Mouse (Mus musculus): ENCODE data around the gene Specc1. TPM values are rescaled to one million over a fixed set of nuclear protein-coding genes. Genes with fewer than 3 reads are reported as not detected.

Specc1 gene
- total RNA-seq, 2 experiments from 2014 or later = 10.5 to 15.9 TPM

DNA sequence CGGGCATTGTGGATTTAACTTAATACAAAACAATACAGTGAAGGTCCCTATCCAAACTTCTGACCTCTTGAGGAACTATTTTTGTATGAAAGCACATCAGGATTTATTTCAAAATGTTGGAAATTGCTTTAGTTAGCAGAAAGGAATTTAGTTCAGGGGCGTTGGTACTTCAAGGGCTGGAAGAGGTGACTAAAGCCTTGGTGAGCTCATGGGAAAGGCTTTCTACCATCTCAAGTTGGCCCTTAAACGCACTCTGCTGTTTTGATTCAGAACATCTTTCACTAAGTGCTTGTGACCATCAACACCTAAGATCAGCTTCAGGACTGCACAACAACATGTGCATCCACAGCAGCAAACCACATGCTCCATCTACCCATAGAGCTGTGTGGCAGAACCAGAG is 191.5 kb downstream of the Specc1 start:
- no peak for DNase-seq

DNA sequence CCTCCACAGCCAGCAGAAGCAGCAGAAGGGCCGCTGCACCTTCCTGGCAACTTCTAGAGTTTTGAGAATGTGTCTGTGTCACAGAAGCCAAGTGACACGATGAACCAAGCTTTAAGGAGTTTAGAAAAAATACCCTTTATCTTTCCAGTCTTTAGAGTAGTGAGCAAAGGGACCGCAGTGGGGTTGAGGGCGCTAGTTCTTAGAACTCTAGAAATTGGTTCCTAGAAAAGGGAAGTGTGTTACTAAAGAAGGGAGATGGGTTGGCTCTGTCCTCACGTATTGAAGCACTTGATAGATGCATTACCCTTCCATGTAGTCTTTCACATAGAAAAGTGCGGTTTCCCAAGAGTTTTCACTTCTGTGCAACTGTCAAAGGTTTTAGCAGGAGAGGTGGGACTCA is 191.9 kb downstream of the Specc1 start:
- intact Hi-C loops (cut with DNase I) = no loop called here
- DNase-seq = no peak

More for the DNA sequence above, 191.5 kb downstream of the Specc1 start:
- intact Hi-C loops (cut with DNase I) = no loop called here

GRCm38 (mm10) chr11:62153057-62153456 is 196.5 kb downstream of the Specc1 start:
- no peak for DNase-seq
- intact Hi-C loops (cut with DNase I) = no loop called here

- intact Hi-C loops (cut with DNase I) = no loop called here
- no peak for DNase-seq
Observed at GRCm38 (mm10) chr11:62159803-62160202, 203.2 kb downstream of the Specc1 start.

DNA sequence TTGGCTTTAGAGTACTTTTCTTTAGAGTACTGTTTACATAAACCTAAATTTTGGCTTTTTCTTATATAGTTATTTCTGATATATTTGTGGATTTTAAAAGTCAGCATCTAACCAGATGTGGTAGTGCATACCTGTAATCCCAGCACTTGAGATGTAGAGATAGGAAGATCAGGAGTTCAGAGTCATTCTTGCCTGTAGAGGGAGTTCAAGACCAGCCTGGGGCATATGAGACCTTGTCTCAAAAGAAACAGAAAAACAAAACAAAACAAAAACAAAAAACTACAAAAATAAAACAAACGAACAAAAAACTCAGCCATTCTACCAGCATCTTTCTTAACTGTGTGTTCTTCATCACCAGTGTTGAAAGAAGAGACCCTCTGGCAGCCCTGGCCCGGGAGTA is 204.9 kb downstream of the Specc1 start:
- DNase-seq = no peak
- intact Hi-C loops (cut with DNase I) = no loop called here

DNA sequence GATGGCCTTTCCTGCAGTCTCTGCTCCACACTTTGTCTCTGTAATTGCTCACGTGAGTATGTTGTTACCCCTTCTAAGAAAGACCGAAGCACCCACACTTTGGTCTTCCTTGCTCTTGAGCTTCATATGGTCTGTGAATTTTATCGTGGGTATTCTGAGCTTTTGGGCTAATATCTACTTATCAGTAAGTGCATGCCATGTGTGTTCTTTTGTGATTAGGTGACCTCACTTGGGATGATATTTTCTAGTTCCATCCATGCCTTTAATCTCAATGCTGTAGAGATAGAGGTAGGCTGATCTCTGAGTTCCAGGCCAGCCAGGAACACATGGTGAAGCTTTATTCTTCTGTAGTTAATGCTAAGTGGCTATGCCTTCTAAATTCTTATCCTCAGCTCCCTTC is 207.8 kb downstream of the Specc1 start:
- intact Hi-C loops (cut with DNase I) = no loop called here

DNA sequence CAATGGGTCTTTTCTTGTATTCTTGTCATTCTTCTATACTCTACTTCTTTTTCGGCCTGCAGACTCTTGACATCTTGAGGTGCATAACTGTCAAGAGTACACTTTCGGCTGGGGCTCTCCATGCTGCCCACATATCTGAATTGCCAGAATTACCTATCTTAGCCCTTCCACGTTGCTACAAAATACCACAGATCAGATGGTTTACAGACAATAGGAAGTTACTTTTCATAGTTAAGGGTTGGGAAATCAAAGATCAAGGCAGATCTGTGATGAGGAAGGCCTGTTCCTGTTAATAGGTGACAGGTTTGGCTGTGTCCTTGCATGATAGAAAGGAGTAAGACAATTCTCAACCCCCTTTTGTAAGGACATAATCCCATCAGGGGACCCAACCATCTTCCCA is 209.9 kb downstream of the Specc1 start:
- no peak for DNase-seq
- intact Hi-C loops (cut with DNase I) = no loop called here

More for the DNA sequence above, 207.8 kb downstream of the Specc1 start:
- DNase-seq = no peak

GRCm38 (mm10) chr11:62168146-62168545 is 211.6 kb downstream of the Specc1 start:
- intact Hi-C loops (cut with DNase I) = no loop called here
- DNase-seq = no peak

DNA sequence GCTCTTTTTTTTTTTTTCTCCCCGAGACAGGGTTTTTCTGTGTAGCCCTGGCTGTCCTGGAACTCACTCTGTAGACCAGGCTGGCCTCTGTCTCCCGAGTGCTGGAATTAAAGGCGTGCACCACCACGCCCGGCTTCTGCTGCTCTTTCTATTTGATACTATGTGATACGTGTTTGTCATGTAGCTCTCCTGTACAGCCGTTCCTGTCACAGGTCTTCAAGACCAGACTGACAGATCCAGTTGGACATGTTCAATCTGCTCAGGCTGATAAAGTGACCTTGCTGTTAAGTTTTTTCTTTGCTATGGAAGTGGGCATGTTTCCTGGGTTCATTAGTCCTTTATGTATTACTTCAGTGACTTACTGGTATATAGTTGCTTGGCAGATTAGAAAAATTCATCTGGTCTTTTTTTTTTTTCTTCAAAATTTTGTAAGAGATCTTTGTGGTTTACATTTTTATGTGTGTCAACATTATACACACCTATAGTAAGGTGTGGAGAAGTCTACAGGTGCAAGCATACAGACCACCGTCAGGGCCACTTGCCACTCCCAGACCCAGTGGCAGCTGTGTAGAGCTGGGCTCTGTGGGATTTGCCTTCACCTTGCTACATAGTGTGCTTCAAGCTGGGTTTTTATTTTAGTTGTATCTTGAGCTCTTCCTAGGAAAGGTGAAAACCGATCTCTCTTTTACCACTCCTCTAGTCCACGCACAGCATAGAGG is 221.0 kb downstream of the Specc1 start:
- DNase-seq = no peak
- intact Hi-C loops (cut with DNase I) = no loop called here

DNA sequence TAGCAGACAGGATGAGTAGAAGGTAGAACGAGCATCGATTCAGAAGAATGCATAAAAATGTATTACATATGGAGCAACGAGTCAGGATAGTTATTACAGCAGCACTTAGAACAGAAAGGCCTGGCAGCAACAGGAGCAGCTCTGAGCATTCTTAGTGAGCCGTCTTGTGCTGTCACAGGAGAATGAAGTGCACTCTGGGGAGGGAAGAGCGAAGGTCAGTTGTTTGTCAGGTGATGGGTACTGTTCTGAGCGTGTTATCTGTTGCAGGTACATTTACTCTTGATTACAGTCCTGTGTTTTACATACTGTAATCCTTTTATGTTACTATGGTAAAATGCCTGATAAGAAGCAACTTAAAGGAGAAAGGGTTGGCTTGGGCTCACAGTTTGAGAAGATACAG is 224.2 kb downstream of the Specc1 start:
- intact Hi-C loops (cut with DNase I) = no loop called here
- no peak for DNase-seq

DNA sequence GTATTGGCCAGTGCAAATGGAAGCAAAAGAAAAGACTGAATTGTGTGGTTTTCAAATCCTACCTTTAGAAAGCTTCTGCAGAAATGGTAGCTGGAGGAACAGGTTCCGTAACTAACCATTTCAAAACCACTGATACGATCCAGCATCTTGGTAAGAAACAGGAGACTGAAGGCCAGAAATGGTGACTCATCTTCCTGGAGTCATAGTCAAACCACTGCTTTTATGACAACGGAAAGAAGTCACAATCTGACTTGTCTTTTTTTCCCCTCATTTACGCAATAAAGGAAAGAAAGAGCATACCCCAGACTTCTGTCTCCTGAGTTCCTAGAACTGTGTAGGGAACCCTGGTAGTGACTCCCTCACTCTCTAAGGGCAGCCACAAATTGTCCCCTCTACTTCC is 228.3 kb downstream of the Specc1 start:
- intact Hi-C loops (cut with DNase I) = no loop called here
- DNase-seq = no peak

DNA sequence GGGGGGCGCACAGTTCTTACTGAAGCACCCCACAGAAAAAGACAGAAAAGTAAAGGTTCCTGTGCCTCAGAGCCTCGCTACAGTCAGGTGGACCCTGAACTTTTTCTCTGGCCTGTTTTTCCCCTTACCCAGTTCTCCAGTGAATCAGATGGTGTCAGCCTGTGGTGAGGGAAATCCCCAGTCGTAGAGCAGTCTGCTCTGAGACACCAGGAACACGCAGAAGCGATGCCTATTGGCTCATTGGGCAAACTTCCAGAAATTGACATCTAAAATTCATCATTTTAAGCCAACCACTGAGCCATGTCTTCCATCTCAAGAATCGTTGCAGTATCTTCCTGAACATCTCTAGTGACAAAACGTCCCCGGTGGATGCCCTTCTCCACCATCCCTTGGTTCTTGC is 230.5 kb downstream of the Specc1 start:
- intact Hi-C loops (cut with DNase I) = no loop called here
- DNase-seq = no peak

GRCm38 (mm10) chr11:62192050-62192449 is 235.5 kb downstream of the Specc1 start:
- intact Hi-C loops (cut with DNase I) = no loop called here
- no peak for DNase-seq

DNA sequence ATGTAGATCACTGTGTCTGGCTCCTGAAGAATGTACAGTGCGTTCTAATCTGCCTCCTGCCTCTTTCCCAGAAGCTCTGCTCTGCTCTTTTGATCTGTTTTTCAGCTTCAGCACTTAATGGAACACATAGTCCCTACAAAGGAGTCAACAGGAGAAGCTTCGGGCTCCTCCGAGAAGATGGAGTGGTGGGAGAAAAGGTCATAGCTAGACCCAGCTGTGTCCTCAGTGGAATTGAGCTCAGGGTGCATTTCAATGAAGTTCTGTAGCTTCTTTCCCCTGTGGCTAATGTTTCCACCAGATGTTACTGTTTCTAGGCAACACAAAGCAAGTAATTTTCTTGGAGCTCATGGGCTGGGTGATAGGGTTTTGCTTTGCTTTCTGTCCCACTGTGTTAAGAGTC is 236.6 kb downstream of the Specc1 start:
- intact Hi-C loops (cut with DNase I) = no loop called here
- peak in 1 of 2 experiments; percentile 21 for DNase-seq

DNA sequence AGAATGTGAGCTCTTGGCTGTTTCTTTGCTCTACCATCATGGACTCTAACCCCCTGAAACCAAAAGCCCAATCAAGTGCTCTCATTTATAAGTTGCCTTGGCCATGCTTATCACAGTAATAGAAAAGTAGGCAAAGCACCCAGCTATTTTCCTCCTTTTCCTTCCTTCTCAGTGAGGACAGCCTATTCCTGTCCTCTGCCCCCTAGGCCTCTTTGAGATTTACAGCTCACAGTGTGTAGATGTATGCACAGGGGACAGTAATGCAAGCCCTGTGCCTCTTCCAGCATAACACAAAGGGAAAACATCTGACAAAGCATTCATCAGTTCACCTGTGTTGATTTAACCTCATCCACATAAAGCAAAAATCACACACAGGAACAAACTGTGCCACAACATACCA is 237.7 kb downstream of the Specc1 start:
- no peak for DNase-seq
- intact Hi-C loops (cut with DNase I) = no loop called here

DNA sequence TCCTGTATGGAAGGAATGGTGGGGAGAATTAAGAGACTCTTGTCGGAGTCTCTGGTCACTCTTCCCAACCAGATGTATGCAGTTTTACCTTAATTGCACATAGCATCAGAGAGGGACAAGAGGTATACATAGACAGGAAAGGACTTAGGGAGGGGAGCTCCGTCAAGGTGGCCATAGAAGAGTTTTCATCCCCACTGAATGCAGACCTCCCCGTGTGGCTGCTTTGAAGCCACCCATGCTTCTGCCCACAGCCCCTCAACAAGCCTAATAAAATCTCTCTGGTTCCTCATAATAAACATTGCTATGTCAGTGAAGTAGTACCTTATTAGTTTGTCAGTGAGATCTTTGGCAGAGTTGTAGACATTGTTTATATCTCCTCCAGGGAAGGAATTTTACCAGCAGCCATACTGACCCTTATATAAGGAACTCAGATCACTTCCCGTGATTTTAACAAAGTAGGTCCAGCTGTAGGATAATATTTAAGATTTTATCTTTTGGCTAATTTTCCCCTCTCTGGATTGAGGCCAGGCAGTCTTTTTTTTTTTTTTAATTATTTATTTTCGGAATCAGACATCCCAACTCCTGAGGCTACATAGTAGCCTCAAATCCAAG is 244.4 kb downstream of the Specc1 start:
- intact Hi-C loops (cut with DNase I) = no loop called here

GRCm38 (mm10) chr11:62202645-62203044 is 246.1 kb downstream of the Specc1 start:
- DNase-seq = no peak
- intact Hi-C loops (cut with DNase I) = no loop called here

More for the DNA sequence above, 244.4 kb downstream of the Specc1 start:
- DNase-seq = no peak

DNA sequence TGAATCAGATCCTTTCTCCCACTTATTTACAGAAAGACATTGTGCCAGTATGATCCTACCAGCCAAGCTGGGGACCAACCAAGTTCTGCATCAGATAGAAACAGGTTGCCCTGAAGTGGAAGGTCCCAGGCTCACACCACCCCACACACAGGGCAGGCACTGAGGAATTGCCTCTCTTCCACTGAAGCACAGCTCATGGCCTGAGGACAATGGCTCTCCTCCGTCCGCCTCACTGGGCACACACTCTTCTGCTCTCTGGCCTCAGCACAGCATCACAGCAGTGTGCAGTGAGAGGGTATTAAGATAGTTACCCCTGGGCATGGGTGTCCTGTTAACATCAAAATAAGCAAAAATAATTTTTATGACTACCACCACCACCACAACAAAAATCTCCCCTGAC is 252.5 kb downstream of the Specc1 start:
- DNase-seq = no peak
- intact Hi-C loops (cut with DNase I) = no loop called here

DNA sequence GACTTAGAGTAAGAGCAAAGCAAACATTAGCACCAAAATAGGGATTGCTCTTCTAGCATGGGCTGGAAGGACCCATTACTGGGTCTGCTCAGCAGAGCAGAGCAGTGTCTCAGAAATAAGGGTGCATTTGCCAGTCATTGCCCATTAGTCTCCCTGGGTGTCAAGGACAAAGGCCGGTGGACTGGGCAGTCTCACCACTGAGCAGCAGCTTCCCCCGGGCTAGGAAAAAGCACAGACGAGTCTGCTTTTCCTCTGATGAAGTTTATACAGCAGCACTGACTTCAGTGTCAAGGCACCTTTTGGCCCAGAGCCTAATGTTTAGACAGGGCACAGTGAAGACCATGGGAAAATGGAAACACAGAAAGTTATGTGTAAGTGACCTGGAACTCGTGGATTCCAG is 253.3 kb downstream of the Specc1 start:
- intact Hi-C loops (cut with DNase I) = no loop called here
- DNase-seq = no peak

DNA sequence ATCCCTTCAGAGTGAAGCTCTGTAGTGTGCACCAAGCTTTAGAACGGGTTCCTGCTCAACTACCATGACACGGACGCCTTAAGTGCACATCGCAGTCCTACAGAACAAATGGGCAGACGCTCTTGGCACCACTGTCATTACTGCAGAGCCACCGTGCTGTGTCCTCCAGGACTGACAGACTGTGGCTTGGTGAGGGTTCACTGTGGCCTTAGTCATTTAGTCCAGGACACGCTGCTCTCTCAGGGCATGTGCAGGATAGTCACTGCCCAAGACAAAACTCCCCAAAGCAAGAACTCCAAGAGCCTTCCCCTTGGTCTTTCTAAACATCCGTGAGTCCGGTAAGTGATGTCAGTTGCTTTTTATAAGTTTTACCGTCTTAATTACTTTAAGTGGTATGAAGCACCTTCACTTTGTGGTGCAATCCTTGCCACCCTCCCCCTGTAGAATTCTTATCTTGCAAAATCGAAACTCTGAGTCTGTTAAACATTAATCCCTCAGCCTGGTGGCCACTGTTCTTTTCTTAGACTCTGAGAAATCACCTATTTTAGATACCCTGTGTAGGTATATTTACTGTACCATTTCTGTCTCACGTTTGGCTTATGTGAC is 256.9 kb downstream of the Specc1 start:
- intact Hi-C loops (cut with DNase I) = no loop called here
- DNase-seq = no peak

DNA sequence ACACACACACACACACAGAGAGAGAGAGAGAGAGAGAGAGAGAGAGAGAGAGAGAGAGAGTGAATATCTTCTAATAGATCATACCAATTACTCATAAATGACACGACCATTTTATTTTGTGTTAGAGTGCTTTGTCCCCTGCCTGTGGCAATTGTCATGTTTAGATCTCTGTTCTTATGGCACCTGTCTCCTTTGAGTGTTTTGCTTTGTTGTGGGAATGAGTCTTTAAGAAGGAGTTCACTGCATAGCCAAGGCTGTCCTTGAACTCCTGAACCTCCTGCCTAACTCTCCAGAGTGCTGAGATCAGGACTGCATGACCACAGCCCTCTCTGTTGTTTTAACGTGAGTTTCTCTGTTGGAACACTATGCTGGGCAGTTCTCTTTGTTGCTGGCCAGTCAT is 258.5 kb downstream of the Specc1 start:
- intact Hi-C loops (cut with DNase I) = no loop called here
- DNase-seq = no peak

DNA sequence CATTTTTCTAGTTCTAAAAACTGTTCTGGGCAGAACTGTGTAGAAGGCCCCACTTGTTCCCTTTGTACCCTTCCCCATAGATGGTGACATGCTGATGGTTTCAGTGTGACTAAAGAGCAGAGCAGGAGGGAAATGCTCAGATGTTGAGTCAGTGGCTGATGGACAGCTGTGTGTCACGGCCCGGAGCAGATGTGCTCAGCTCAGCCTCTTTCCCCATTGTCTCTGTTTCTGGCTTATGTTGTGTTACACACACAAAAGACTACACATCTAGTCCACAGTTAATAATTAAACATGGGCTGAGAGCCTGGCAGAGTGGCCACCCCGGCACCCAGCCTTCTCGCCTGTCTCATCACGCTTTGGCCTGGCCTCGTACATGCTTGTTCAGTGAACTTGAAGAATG is 261.2 kb downstream of the Specc1 start:
- intact Hi-C loops (cut with DNase I) = no loop called here
- DNase-seq = no peak
